Mouse (Mus musculus): Measurements from ENCODE around the gene Marc1.

Marc1 gene

GRCm38 (mm10) chr1:184810780-184811575, at the start of gene Marc1:
Marc1 (minus strand) TSS chr1:184811313.
- in situ Hi-C loops (cut with MboI, MseI), result no loop called here

DNA sequence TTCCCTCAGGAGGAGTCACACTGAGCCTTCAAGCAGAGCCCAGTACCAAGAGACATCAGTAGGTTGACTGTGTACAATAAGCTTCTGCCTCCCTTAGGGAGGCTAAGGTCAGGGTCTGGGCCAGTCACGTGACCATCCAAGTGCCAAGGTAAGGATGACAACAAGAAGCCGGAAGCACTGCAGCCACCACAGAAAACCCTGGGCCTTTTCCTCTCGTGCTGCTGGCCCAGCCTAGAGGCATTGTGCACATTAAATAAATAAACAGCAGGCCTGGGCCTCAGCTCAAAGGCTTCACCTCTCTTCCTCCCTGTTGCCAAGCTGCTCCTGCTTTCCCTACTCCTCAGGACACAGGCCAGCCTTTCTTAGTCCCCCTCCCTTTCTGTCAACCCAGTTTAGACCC, 49.2 kb upstream of the Marc1 start:
- in situ Hi-C loops (cut with MboI, MseI), result no loop called here

DNA sequence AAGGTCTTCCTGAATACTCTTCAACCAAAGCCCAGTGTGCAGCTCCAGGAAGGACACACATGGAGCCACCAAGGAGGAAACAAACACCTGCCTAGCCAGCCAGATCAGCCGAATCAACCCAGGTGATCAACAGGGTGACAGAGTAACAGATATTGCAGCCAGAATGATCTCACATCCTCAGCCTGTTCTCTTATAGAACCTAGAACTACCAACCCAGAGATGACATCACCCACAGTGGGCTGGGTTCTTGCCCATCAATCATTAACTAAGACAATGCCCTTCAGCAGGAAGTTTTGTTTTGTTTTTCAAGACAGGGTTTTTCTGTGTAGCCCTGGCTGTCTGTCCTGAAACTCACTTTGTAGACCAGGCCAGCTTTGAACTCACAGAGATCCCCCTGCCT, 47.1 kb upstream of the Marc1 start:
- in situ Hi-C loops (cut with MboI, MseI), result no loop called here

DNA sequence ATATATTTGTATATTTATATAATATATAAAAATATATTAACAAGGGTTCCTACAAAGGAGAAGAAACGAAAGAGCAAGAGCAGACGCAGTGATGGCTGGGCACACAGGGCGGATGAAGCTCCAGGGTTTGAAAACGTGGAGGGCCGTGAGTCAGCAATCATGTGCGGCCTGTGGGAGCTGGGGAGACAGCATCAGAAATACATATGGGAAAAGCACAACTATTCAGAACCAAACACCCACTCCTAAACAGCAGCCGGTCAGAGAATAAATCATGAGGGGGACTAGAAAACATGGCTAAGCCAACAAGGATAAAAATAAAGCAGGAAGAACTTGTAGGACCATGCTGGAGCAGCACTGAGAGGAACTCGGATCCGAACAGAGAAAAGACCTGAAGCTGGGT, 46.1 kb upstream of the Marc1 start:
- in situ Hi-C loops (cut with MboI, MseI), result no loop called here

DNA sequence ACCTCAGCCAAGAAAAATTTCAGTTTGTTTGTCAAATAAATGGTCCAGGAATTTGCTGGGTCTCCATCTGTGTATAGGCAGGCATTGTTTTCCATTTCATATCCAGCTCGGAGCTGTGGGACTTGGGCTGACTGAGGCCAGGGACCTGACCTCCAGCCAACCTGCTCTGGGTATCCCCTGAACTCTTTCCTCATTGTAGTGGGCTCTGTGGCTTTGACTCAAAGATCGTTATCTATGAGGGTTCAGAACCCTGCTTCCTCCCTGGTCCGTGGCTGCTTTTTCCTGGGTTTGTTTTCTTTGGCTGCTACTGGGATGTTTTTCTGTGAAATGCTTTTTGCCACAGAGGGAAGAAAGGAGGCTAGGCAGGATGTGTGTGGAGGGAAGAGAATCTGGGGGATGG, 42.8 kb upstream of the Marc1 start:
- in situ Hi-C loops (cut with MboI, MseI), result no loop called here

DNA sequence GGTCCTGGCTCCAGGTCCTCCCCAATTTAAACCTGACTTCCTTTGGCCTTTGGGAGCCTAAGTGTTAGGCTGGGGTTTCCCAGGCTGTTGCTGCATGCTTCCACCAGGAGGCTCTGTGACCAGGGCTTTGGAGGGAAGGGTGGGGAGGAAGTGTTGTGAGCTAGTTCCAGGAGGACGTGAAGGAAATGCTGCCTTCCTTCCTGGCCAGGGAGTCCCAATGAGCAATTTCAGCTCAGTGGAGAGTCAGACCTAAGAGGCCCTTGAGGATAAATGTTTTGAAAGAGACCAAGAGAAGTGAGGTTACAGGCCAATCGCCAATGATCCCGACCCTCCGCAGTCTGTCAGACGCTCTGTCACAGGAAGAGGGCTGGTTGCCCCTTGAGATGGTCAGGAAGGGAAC, 42.2 kb upstream of the Marc1 start:
- in situ Hi-C loops (cut with MboI, MseI), result no loop called here

DNA sequence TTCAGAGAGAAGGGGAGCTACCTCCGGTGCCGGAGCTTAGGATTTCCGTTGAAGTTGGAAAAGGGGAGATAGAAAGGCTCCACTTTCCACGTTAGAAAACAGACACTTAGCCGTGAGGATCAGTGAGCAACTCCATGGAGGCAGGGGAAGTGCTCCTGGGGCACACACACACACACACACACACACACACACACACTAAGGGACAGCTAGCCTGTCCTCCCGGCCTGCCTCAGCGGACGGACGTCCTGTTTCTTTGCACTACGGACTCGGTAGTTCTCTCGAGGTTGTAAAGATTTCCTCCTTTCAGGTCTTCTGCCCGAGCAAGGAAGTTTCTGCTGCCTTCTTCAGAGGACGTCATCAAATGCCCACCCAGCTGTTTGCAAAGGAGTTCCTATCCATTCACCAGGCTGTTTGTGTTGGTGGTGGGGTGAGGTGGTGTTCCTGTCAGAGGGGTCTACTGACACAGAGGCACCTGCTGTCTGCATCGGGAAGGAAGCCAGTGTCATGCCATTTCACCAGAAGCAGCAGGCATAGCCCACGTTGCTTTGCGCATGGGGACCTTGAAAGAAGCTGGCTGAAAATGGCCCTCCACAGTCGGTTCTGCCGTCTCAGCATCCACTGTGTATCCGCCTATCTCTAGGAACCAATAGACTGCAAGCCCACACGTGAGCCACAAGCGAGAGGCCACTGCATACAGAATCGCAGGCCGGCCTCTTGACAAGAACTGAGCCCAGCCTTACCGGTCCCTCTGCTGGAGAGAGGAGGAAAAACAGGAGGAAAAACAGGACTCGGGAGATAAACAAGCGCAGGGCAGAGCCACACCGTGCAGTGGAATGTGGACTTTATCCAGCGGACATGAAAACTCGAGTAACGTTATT, 40.9 kb upstream of the Marc1 start:
- in situ Hi-C loops (cut with MboI, MseI), result no loop called here

DNA sequence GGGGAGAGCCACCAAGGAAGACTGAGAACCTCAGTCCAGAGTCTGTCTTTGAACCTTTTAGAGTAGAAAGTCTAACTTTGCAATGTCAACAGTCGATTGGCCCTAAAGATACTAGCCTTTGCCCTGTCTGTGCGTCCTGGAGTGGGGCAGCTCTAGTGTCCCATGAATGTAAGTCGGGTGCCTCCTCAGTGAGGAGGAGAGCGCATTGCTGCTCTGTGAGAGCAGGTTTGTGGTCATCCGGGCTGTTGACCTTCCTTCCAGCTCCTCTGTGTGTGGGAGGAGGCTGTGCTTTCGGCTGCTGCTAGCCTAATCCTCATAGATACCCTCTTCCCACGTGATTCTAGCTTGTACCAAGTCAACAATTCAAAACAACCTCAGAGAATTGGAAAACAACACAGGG, 40.1 kb upstream of the Marc1 start:
- in situ Hi-C loops (cut with MboI, MseI), result no loop called here

DNA sequence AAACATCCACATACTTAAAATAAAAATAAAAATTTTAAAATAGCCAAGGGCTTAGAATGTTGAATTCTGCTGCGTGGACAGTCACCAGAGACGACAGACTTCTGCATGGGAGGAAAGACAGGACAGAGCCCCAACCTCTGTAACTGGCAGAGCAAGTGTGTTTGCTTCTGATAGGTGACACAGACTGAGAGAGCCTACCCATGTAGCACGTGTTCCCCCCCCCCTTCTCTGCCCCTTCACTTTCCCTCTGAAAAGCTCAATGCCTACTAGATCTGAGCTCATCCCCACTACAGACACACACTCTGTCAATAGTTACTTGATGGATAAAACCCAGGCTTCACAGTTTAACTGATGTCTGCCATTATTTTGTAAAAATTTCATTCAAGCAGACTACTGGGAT, 35.9 kb upstream of the Marc1 start:
- in situ Hi-C loops (cut with MboI, MseI), result loop anchor here (5.0 kb wide), 1 partner anchor 355 kb away; the partner anchor contains the start of gene Rab3gap2

DNA sequence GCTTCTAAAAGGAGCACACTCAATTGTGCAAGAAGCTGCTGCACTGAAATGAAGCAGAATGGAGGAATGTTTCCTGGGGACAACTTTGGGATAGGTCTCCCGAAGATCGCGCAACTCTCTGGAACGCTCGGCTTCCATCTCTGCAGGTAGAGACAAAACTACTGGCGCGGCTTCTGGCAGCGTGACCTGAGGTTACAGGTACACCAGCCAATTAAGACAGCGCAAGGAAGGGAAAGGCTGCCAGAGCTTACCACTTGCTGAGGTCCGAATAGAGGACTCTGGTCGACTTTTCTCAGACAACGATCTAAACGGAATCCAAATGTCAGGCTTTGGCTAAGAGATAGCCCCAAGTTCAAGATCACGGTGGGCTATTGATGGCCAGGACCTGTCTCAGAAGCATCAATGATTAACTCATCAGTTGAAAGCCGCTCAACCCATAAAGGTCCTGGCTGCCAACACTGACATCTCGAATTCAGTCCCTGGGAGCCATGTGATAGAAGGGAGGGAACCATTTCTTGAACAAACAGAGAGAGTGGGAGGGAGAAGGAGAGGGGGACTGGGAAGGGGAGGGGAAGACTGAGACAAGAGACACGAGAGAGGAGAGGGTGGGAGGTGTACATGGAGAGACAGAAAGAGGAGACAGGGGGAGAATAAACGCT, 35.1 kb upstream of the Marc1 start, which contains the start of gene Marc2:
Gene Marc2, minus strand, starts transcription at position 360 of the 659 bp plus-strand sequence.
- in situ Hi-C loops (cut with MboI, MseI), result loop anchor here (5.0 kb wide), 1 partner anchor 356 kb away; the partner anchor contains the start of gene Rab3gap2

- in situ Hi-C loops (cut with MboI, MseI), result loop anchor here (5.0 kb wide), 1 partner anchor 357 kb away; the partner anchor contains the start of gene Rab3gap2
These were observed 34.3 kb upstream of the Marc1 start for GRCm38 (mm10) chr1:184845111-184846071.

DNA sequence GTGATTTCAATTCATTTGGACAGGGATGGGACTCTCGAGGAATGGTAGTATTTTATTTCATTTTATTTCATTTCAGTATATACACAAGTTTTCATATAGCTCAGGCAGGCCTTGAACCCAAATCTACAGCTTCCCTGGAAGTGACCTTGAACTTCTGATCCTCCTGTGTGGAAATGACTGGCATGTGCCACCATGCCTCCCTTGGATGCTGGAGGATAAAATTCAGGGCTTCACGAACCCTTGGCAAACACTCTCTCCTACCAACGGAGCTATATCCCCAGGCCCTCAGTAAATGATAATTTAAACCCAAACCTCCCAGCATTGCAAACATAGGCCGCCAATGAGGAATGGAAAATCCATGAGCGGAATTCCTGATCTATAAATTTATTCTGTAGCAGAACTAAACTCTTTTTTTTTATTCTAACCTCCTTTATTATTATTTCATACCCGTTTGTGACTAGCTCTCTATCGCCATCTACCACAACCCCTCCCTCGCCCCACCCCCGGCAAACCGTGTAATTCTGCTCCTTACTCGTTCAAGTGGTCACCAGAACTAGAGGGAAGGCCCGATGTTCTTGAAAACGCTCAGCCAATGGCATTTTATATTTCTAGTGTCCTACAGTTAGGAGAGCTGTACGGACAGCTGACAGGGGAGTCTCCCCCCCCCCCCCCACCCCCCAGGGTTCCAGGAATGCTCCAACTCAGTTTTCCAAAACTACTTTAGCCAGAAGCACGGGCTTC, 33.4 kb upstream of the Marc1 start:
- in situ Hi-C loops (cut with MboI, MseI), result loop anchor here (5.0 kb wide), 1 partner anchor 358 kb away; the partner anchor contains the start of gene Rab3gap2

GRCm38 (mm10) chr1:184837649-184838048, 26.5 kb upstream of the Marc1 start:
- in situ Hi-C loops (cut with MboI, MseI), result no loop called here

DNA sequence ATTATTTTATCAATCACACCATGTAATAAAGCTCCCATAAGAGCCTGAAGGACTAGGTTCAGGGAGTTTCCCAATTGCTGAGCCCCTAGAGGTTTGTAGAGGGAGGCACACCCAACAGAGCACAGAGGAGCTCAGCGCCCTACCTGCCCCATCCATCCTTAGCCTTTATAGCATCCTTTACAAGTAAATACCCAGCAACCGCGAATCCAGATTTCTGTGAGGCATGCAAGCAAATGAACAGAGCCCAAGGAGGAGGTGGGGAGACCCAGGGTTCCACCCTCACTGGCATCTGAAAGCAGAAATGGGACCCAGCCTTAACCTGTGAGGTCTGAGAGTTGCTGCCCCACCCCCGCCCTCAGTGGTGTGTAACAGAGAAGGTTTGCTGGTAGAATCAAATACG, 25.2 kb upstream of the Marc1 start:
- in situ Hi-C loops (cut with MboI, MseI), result no loop called here

- in situ Hi-C loops (cut with MboI, MseI), result no loop called here
These were observed 22.4 kb upstream of the Marc1 start for GRCm38 (mm10) chr1:184833499-184833898.

GRCm38 (mm10) chr1:184832211-184832610, 21.1 kb upstream of the Marc1 start:
- in situ Hi-C loops (cut with MboI, MseI), result no loop called here

GRCm38 (mm10) chr1:184829897-184830296, 18.8 kb upstream of the Marc1 start:
- in situ Hi-C loops (cut with MboI, MseI), result loop anchor here (10.0 kb wide), 1 partner anchor 815 kb away; the partner anchor contains the start of gene Dusp10

- in situ Hi-C loops (cut with MboI, MseI), result loop anchor here (10.0 kb wide), 1 partner anchor 812 kb away; the partner anchor contains the start of gene Dusp10
These were observed 16.1 kb upstream of the Marc1 start for GRCm38 (mm10) chr1:184827175-184827701.

DNA sequence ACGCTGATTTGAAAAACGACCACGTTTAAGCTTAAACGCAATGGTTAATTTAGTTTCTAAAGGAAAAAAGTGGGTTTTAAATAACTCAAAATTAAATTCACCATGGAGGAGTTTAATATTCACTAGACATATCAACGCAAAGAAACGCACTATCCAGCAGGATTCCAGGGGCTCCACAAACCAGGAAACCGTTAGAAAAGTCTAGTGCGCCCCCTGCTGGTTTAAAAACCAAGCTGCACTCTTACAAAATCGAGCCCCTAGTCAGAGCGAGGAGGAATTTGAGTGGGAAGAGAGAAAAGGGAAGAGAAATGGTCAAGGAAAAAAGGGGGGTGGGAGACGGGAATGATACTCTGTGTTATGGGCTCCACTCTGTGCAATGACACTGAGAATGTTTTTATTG, 14.0 kb upstream of the Marc1 start:
- in situ Hi-C loops (cut with MboI, MseI), result loop anchor here (10.0 kb wide), 1 partner anchor 810 kb away; the partner anchor contains the start of gene Dusp10

All from T-helper 1 cell (primary cell).